Mouse (Mus musculus) ovary, adult 18-20 months (tissue): ENCODE measurements around the gene Cd4.

Source experiments
- DNase-seq: peaks from one replicate; pipeline ENCODE4 v3.0.0; 2022; ENCODE audit warnings: low spot score, mixed read lengths

The Cd4 gene

GRCm38 (mm10) chr6:124887986-124888385, at the start of gene Cd4:
TSS of gene Cd4 (minus strand) at chr6:124888221.
- no peak for DNase-seq

DNA sequence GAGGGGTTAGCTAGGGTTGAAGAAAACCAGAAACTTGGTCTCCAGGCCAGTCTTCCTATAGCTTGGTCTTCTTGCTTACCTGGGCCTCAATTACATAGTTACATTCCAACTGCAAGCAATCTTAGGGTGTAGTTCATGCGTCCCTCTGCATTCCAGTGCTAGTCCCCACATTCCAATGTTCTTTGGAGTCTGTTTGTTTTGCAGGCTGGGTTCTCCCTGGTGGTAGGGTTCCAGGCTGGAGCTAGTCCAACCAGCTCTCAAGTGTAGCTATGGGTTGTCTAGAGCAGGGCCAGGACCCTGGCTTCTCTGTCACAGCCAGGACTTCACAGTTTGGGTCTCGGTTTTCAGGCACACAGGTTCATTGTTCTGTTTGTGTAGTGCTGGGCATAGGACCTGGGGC, 49.5 kb upstream of the Cd4 start:
- no peak for DNase-seq

DNA sequence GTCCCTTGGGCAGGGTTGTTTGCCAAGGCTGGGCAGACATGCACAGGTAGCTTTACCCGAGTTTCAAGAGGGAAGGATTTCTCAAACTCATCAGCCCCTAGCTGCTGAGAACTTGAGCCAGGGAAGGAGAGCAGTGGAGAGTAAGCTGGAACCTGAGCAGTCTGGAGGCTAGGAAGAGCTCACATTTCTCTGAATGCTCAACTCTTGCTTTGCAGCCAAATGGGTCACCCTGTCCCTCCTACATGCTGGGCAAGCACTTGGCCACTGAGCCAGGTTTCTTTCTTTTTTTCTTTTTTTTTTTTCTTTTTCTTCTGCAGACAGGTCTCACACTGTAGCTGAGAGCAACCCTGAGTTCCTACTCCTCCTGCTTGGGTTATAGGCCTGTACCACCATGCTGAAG, 48.7 kb upstream of the Cd4 start:
- DNase-seq: no peak

GRCm38 (mm10) chr6:124934670-124935069, 46.6 kb upstream of the Cd4 start:
- no peak for DNase-seq

DNA sequence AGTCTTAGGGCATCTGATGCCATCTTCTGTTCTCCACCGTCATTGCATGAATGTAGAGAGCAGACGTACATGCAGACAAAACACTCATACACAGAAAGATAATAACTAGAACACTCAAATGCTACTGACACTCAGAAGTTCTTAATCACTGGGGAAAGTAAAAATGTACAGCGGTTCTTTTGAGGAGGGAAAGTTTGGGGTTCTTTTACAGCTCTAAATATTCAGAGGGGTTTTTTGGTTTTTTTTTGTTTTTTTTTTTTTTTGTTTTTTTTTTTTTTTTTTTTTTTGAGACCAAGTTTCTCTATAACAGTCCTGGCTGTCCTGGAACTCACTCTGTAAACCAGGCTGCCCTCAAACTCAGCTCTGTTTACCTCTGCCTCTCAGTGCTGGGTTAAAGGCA, 45.1 kb upstream of the Cd4 start:
- no peak for DNase-seq

DNA sequence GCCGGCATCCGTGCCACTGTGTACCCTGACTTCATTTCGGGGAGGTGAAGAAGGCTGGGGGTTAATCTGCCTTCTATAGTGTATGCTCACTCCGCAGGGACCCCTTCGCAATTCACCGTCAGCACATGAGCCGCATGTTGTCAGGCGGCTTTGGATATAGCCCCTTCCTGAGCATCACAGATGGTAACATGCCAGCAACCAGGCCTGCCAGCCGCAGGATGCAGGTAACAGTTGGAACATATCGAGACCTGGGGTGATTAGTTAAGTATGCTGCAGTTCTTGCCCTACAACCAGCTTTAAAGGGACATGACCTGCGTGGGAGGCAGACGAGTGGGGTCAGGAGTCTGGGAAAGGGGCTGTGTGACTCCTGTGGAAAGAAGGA, 44.3 kb upstream of the Cd4 start:
- DNase-seq: no peak

DNA sequence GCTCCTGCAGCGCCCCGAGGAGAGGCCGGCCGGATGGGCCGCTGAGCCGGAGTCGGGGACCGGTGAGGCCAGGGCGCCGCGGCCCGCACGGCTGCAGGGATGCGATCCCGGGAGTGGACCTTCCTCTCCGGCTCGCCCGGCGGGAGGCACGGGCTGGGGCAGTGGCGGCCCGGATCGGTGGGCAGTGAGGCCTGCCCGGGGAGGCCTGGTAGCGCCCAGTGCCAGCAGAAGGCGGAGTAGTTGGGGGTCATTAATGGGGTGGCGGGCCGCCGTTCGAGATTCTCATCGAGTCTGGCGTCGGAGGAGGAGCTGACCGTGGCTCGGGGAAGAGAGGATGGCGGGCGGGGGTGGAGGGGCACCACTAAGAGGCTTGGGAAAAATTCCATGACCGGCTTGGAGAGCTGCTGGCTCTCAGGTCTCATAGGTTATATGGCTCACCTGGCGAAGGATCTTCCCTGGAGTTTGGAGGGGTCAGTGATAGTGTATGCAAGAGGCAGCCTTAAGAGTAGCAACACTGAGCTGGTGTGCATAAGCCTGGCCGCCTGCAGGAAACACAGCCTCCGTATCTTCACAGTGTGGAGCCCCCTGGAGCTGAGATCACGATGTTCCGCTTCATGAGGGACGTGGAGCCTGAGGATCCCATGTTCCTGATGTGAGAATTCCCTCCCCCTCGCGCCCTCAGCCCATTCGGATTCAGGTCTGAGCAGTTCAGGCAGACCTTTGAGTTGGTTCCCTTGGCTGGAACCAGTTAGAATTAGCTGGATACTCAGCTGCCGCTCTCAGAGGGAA, 43.7 kb upstream of the Cd4 start:
- no peak for DNase-seq

DNA sequence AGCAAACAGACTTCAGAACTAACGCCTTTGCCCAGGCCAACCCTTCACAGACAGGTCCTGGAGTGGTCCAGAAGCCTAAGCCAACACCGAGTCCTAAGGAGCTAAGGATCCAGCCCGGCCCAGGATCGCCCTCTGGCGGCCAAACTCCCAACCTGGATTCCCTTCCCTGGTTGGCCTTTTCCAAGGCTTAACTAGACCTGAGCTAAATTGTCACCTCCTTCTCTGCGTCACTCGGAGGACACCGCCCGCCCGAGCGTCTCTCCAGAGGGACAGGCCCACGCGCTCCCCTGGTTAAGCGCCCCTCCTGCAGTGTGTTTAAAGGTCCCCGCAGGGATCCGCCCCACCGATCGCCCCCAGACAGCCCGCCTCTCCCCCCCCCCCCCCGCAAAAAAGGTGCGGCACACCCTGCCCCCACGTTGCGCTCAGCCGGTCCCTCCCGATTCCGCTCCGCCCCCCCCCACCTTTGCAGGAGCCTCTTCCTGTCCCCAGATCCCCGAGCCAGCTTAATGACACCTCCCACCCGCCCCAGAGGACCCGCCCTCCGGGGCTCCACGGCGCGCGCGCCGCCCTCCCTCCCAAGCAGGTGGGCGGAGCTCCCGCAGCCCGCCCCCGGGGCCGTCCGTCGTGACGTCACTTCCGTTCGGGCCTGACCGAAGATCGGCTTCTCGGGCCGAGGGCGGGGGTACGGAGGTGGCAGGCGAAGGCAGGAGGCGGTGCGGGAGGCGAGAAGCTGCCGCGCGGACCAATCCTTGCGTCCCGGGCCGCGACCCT, 42.9 kb upstream of the Cd4 start, which contains the start of gene Mlf2:
Mlf2 (plus strand) TSS at position 633 of the 771 bp plus-strand sequence.
- DNase-seq: peak; percentile 97

GRCm38 (mm10) chr6:124930231-124930630, 42.2 kb upstream of the Cd4 start:
- DNase-seq: no peak

DNA sequence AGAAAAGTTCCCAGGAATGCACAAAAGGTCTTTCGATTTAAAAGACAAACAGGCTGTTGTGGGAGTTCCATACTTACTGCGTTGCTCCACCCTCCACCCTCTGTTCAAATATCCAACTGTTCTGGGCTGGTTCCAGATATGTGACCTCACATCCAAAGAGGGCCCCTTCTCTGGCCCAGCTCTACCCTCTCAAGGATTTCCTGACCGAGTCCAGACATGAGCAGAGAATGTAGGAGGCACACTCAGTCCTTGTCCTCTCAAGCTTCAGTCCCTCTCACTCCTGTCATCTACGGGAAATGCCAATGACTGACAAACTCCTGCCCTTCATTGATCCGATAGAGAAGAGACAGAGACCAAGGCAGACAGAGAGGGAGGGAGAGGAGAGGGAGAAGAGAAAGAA, 37.9 kb upstream of the Cd4 start:
- DNase-seq: no peak

GRCm38 (mm10) chr6:124925173-124925793, 37.3 kb upstream of the Cd4 start:
- no peak for DNase-seq

DNA sequence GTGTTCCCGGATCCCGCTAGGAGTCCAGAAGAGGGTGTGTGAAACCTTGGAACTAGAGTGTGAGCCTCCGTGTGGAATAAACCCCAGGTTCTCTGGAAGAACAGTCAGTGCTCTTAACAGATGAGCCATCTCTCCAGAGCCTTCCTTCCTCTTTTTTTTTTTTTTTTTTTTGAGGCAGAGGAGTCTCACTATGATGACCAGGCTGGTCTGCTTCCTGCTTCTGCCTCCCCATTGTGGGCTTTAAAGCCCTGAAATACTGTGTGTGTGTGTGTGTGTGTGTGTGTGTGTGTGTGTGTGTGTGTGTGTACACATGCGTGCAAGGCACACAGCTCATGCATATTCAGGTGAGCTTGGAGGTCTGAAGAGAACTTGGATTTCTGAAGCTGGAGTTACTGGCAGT, 33.5 kb upstream of the Cd4 start:
- DNase-seq: no peak

GRCm38 (mm10) chr6:124920318-124921085, 32.5 kb upstream of the Cd4 start:
- no peak for DNase-seq

- peak; percentile 97 for DNase-seq
These were observed 31.8 kb upstream of the Cd4 start, which contains the start of gene Ptms for GRCm38 (mm10) chr6:124919695-124920317. TSS of gene Ptms (minus strand) at chr6:124920103.

DNA sequence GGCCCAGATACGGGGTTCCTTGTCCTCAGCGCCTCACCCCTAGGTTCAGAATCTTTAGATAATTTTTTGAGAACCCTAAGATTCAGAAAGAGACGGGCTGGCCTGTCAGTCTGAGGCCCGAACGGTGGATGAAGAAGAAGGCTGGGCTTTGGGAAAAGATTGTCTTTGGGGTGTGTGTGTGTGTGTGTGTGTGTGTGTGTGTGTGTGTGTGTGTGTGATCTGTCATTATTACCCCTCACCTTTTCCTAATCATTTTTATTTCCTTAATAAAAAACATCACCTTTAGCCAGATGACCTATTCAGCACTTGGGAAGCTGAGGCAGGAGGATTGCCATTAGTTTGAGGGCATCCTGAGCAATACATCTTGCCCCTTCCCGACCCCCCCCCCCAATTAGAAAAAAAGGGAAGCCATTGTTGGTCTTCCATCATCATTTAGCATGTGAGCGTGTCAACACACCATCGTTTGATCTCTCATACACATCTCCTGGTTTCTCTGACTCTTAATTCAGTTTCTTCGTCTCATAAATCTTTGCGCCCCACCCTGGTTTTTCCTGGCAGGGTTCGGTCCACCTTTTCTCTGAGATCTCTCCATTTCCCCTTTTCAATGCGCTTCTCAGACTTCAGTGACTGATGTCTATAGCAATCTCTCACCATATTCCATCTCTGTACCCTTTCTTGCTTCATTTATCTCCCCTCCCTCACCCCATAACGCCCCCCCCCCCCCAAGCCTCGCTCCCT, 31.0 kb upstream of the Cd4 start:
- DNase-seq: no peak

DNA sequence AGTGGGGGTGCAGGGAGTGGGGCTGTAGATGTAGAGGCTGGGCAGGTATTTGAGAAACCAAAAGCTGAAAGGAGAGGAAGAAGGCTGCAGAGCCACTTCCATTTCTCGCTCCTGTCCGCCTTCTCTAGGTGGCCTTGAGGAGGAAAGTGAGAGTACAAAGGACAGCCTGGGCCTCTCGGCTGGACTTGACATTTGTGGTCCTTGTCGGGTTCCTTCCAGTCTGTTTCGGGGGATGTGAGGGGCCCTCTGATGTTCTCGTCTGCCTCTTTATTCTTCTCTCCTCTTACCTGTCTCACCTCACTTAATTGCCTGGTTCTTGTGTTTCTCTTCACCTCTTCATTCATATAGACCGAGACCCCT, 30.3 kb upstream of the Cd4 start:
- no peak for DNase-seq

GRCm38 (mm10) chr6:124917518-124918330, 29.7 kb upstream of the Cd4 start:
- DNase-seq: peak; percentile 98

DNA sequence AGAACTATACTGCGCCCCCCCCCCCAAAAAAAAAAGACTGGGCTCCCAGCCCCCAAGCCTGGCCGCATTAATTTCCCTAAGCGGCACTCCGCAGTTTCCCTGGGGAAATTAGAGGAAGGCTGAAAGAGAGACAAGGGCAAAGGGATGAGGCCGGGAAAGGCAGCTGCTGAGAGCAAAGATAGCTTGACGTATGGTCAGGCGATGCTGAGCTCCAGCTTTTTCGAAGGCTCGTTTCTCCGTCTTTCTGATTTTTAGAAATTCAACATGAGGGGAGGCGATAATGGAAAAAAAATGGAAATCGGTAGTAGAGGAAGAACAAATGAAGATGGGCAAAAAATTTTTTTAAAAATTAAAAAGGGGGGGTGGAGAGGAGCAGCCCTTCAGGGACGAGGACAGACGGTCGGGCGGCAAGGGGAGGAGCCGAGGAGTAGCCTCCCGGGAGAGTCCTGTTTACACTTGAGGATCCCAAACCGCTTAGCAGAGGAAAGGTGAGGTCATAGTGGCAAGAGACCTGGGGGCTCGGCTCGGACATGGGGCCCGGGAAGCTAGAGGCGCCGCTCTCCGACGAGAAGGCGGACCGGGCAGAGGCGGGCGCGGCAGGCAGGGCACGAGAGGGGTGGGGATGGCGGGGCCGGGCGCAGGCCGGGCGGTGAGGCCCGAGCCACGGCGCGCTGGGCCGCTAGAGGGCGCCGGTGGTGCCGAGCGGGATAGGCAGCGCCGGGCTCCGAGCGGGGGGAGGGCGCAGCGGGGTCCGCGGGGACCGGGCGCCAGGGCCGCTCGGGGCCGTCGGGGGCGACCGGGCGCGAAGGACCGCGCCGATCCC, 28.9 kb upstream of the Cd4 start:
- DNase-seq: peak; percentile 81
